Mouse (Mus musculus) lung, postnatal 10 days (tissue): ENCODE measurements at regions not wholly inside any gene's neighbourhood (a gene's known extent, or its start where the extent isn't known, plus 50 kb on each side); places are given as distances from the start of the nearest gene placed in this dataset.

Experiments
- DNase-seq: peaks from one replicate; pipeline ENCODE4 v3.0.0; 2021

DNA sequence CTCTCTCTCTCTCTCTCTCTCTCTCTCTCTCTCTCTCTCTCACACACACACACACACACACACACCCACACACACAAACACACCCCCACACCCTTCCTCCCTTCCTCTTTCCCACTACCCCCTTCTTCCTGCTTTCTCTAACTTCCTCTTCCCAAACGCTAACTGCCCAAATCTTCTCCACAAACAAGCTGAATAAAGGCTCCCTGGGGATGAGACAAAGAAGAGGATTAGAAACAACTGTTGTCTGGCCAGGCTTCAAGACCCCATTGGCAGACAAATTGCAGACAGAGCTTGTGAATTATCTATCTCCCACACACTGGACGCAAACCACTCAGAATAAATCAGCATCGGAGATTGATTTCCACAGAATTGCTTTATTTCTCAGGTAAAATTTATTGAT, 603.4 kb upstream of the Tle4 start:
- DNase-seq: peak; percentile 4

DNA sequence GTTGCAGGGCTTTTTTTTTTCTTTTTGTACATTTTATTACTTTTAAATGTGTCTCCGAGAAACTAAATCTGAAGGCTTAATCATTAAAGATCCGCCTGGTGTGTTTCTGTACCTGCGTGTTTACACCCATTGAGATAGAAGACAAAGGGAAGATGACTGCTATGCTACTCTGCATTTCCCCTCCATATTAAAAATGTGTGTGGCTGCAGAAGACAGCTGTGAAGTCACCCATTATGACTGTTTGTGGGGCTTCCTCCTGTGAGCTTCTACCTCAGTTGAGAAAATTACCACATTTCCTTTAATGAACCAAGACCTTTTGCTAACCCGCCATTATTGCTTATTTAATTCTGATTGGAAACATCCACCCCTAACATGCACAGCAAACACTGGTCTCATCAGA, 602.9 kb upstream of the Tle4 start:
- DNase-seq: no peak

DNA sequence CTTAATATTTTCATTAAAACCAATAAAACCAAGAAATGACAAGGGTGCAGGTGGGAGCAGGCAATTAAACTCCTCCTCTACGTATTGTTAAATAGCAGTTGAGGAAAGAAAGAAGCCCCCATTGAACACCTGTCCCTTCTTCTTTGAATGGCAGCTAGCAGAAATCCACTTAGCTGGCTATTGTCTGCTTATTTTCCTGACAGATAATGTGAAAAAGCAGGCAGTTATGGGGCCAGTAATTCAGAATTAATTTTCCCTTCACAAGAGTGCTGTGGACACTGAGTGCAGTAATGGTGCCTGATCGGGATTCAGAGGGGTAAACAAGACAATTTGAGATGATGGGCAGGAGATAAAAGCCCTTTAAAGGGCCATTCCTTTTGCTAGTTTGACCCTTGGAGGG, 602.5 kb upstream of the Tle4 start:
- no peak for DNase-seq

DNA sequence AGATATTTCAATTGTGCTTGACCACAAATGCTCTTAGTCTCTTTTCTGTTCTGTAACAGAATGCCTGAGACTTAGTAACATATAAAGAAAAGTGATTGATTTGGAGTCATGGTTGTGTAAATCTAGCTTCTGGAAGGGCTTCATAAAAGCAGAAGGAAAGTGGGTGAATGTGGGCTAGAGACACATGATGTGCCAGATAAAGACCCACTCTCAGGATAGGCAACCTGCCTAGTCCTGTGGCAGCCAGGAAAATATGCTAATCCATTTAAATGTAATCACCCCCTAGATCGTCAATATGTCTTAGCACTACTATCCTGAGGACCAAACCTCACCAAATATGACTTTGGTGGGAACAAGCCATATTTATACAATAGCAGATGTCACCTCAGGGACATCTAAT, 601.8 kb upstream of the Tle4 start:
- no peak for DNase-seq

DNA sequence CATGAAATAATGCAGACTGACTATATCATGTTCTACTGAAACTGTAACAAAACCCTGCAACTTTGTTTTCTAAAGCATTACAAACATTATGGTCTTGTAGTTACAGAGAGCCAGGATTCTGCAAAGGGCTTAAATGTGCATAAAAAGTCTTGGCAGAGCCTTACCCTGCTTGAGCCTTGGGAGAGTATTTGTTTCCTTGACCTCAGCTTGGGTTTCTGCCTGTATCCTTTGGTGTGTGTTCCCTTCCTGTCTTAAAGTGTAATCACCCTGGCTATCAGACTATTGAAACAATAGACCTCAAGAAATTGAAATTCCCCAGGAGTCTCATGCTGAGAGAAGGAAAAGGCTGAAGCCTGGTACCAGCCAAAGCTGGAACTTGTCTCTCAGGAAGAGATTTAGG, 577.4 kb upstream of the Tle4 start:
- no peak for DNase-seq

DNA sequence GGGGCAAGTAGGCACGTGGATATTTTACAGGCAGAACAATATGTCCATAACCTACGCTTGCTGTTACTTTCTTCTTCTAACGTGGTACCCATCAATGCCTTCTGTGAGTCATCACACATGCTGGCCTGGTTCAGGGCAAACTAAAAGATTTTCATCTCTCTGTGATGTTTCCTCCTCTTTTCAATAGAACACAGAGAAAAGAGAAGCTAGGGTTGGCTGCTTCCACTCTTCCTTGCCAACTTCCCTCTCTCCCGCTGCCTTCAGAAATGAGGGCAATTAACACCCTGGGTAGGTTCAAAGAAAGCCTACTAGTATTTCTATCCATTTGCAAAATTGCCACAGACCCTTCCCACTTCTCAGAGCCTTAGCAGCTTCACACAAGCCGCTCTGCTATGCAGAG, 575.5 kb upstream of the Tle4 start:
- DNase-seq: no peak

DNA sequence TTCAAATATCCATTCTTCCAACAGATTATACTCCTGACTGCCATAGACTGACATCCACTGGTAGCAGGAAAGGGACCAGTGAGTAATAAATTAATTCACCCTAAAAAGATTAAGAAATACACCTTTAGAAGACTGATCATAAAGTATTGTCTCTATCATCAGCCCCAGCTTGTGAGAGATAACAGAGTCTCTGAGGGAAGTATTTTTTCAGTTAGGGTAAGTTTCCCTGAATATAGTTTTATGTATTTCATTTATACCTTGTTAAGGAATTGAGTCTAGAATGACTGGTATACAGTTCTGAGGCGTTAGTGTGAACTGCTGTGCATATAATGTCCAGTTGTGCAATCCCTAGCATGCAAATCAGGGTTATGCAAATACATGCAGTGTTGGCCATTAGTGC, 569.3 kb upstream of the Tle4 start:
- DNase-seq: no peak

DNA sequence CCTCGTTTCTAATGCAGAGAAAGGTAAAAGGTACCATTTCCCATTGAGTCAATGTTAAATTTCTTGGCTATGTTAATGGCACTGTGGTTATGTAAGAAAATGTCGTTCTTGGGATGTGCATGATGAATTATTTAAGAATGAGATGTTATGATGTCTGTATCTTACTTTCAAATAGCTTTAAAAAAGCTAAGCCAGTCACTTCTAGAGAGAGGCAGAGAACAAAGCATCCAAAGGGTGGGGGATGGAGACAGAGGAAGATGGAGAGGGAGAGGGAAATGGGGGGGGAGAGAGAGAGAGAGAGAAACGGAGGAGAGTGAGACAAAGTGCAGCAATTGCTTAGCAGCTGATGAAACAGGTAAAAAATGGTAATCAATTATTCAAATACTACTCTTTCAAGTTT, 562.8 kb upstream of the Tle4 start:
- no peak for DNase-seq

DNA sequence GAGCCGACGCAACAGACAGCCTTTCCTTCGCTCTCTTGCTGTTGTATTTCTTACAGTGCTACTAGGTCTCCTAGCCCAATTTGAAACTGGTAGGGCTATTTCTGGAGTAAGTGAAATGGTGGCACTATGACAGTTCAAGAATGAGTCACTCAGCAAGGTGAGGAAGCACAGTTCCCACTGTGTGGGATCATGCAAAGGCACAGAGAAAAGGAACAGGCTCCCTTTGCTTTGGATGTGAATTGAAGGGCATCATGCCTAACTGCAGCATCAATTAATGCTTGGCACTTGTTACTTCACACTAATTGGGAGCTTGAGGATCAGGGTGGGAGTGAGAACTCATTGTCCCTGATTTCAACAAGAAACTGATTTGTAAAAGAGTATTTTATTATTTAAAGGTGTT, 560.8 kb upstream of the Tle4 start:
- no peak for DNase-seq

DNA sequence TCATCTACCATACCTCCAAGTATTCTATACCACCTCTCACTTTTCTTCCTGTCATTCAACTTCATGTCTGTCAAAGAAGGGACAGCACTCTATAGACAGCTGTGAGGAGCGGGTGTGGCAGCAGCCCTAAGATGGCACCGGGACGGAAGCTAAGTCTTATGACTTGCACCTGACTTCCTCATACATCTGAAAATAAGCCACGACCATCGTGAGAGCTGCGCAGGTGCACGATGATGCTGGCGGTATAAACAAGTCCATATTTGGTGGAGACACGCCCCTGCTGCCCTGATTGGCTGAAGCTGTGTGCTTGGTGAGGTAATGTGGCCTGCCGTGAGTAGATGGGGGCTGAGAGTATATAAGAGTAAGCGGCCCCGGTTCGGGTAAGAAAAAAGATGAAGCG, 560.3 kb upstream of the Tle4 start:
- DNase-seq: no peak

DNA sequence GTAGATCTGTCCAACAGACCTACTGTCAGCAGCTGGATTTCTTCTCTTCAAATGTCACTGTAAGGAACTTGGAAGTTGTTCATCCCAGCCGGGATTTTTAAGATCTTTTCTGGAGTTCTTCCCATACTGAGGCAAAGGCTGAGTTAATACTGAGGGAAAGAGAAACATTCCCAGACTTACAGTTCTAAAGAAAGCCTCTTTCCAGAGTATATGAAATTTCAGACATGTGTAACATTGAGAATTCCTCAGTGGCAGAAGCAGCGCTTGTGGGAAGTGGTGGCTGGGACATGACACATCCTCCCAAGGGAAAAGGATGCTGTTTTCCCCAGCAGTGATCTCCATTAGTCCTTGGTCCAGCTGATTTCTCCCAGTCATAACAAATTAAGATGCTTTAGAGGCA, 556.8 kb upstream of the Tle4 start:
- peak; percentile 8 for DNase-seq

DNA sequence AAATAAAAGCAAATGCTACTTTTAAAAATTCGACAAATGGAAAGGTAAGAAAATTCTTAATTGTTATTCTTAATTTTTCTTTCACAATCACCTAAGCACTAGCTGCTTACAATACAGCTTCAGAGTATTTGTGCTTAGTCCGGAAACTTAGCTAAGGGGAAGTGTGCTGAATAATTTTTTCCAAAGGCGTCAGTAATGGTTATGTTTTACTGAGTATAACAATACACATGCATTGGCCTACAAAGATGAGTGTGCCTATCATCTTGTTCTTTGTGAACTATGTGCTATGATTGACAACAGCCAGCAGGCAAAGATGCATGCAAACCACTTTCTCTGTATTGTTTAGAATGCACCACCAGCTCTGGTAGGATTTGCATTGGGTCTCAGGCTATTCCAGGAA, 548.5 kb upstream of the Tle4 start:
- DNase-seq: no peak

DNA sequence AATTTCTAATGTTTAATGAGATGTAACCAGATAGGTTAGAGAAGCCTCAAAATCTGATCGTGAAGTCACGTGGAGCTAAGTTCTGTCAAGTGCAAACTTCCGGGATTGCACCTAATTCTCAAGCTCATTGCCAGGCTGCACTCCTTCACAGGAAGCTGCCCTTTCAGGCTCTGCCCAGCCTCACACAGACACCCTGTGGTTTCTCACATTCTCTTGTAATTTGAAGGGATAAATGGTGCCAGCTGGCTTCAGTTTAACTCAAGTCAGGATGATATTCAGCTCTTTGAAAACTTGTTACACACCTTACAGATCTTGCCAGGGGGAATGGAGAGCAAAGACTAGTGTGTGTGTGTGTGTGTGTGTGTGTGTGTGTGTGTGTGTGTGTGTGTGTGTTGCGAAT, 529.3 kb upstream of the Tle4 start:
- DNase-seq: no peak

DNA sequence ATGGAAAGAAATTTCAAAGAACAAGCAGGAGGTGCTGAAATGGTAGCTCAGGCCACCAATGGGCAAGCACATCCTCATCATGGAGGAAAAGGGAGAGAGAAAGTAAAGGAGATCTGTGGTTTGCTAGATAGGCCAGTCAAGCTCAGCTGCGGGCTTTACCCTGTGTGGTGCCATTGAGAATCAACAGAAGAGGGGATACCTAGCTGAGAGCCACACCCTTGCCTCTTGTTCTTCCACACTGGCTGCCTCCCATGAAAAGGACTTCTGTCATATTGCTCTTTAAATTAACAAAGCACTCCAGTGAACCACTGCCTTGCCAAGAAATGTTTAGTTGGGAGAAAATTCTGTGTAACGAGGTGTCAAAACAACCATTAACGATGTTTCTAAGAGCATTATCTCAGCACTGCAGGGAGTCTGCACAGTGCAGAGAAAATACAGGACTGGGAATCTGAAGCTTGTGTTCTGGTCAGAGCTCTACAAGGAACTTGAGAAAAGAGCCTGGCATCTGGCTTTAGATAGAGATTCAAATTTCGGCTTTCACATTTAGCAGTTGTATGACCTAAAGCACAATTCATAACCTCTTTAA, 510.7 kb upstream of the Tle4 start:
- DNase-seq: no peak

DNA sequence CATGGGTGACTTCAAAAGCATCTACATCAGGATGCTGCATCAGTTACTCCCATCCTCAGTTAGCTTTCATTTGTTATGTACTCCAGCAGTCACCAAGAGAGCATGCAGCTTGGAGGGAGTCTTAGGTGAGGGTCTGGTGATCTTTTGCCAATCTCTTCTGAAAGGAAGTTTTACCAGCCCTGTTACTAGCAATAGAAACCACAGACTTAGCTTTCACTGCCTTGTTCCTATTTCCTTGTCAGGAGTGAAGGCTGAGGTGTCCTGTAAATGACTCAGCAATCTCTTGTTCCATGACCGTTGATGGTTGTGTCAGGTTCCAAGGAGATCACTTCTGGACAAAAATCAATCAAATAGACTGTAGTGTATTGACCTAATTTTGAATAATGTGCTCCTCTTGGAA, 497.2 kb upstream of the Tle4 start:
- no peak for DNase-seq

DNA sequence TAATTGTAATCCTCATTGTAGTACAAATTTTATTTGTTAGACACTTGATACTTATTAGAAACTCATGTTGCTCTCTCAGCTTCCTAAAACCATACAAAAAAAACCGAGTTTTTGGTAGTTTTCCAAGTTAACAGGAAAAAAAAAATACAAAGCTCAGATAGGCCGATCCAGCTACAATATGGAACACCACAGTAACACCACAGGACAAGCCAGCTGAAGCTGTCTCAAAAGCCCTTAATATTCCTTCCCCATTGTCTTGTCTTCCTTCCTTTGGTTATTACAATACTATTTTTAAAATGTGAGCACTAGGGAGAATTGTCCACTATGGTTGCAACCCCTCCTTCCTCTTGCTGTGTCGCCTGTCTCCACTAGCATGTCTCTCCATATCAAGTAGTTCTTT, 495.7 kb upstream of the Tle4 start:
- no peak for DNase-seq

DNA sequence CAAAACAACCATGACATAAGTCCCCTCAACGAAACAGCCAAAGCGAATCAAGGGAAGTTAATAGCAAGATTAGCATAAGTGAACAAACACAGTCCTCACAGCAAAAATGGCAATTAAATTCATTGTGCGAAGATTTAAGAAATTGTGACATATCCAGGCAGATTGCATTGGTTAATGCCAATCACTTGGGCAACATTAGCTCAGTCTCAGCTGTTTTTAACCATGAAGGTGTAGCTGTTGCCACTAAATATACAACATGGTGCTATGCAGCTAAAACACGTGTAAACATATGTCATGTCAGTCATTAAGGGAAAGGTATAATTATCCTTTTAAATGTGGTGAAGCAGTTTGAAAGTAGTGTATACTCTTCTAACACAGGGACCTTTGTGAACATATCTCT, 482.8 kb upstream of the Tle4 start:
- DNase-seq: no peak

DNA sequence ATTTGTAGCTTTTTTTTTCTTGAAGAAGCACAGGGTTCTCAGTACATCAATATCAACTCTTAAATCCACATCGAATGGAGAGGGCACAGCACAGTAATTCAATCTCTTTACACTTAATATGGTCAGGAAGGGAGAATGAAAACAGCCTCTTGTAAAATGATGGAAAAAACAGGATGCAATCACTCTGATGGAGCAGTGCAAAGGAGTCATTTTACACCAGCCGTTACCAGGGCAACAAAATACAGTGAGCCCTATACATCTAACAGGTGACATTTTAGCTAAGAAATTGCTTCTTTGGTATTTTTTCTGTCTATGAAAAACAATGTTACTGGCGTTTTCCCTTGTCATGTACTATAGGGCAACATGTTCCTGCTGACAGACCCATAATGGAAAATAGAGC, 459.9 kb upstream of the Tle4 start:
- no peak for DNase-seq

DNA sequence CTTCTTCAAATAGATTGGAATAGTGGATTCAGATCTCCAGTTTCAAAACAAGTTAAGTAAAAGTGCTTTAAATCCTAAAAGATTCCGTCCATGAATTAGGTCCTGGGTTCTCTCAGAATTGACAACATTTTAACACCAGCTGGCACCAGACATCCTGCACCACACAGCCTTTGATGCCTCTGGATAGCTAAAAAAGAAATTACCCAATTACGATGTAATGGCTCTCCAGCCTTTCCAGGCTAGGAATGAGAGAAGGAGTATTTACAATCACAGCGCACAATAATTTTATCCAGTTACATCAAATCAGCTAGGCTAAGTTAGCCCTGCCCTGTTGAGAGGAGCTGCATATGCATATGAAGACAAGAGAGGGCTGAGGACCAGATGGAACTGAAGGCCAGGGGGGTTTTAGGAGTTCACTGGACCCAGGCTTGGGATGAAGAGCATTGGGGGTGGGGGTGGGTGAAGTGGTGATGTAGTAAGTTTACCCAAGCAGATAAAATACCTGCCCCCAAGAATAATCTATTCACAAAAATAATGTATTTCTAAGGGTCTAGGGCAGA, 455.8 kb upstream of the Tle4 start:
- no peak for DNase-seq

DNA sequence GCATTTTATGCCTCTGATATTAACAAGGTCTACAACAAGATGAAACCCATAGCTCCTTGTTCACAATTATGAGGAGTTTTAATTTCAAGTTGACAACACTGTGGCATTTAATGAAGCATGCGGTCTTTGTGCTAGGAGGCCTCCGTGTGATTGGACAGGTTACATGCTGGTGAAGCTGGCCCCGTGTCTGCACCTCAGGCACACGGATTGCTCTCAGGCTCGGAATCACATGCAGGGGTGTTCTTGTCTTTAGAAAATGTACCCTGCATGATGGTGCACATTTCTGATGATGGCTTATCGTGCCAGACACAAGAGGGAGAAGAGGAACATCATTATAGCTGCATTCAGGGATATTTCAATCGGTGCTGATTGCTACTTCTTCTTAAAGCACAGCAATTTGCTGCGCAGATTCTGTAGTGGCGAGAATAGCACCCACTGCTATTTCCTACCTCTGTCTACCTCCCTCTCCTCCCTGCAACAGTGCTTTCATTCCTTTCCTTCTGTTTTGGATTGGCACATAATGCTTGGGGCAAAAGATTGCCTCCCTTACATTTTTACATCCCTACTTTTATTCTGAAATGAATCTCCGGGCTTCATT, 454.9 kb upstream of the Tle4 start:
- DNase-seq: no peak

DNA sequence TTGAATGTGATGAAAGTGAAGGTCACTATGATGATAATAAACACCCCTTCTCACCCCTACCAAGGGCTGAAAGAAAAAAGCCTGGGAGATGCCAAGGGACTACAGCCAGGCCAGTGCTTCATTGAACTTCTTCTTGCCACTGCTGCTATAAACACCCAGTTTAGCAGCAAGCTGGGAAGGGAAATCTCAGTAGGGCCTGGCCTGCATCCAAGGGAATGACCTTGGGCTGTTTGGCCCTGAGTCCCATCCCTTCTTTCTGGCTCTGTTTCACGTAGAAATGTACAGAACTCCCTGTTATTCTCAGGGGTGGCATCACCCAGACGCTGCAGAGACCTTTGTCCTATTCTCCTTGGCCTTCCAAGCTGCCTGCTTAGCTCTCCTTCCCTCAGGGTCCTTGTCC, 450.0 kb upstream of the Tle4 start:
- peak; percentile 14 for DNase-seq

DNA sequence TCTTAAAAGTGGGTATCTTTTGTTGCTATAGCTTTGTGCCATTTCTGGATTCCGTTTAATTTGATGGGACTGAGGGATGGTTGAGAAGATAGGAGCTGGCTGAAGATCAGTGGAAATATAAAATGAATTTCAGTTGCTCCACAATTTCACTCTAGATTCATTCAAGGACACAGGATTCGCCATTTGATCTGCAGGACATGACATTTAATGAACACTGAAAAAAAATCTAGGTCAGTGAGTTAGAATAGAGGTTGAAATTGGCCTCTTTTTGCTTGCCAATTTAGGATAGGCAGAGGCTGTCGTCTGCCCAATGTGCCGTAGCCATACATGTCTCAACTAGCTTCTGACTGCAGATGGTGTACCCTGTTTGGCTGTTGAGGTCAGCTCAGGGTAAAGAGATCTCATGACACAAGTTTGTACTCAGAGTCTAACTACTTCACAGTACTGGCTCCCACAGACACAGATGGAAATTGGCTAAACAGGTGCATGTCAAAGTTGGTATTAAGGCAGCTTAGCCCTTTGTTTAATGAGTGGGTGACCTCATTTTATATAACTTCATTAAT, 449.5 kb upstream of the Tle4 start:
- no peak for DNase-seq

DNA sequence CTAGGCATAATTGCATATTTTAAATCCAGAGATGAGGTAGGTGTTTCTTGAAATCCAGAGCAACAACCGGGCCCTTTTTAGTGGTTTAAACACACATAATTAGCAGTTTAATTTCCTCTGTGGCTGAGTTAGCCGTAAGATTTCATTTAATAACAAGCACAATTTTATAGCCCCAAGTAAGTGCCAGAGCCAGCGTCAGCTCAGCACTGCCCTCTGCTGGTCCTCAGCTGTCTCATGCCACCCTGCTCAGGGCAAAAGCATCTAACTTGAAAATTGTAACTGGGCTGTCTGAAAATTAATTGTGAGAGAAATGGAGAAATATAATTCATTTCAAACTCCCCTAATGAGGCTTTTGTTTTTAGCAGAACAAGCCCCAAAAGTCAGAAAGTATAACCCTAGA, 437.7 kb upstream of the Tle4 start:
- DNase-seq: peak; percentile 76

DNA sequence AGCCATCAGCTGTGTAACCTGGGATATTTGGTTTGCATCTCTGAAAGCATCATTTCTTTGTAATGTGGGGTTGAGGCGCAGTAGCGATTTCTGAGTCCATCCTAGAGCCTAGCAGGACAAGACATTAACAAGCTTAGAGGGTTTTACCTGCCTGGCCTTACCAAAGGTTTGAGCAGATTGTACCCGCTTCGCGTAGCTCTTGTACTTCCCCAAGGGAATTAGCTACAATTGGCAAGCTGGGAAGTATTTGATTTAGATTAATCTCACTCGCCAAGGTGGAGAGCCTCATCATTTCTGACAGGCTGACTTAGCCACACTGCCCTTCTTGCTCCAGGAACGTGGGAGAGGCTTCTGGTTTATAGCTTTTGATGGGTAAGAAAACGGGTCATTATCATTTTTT, 436.1 kb upstream of the Tle4 start:
- no peak for DNase-seq

DNA sequence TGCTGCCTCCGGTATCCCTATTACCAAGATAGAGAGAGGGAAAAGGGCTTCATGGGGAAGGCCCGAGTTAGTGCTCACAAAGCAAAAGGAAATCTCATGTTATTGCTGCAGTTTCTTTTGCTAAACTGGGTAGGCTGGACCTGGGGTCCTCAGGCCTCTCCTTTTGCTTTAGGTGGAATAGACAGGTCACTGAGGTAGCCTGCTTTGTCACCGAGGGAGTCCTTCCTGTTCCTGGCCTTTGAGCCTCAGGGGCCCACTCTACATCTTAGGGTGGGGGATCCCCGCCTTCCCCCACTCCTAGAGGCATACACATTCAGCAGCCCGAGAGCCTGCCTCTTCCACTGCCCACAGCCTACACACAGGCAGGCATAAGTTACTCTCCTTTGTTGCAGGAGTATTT, 435.5 kb upstream of the Tle4 start:
- DNase-seq: no peak
